Mouse (Mus musculus) ES-CJ7 (cell line): ENCODE measurements at regions not wholly inside any gene's neighbourhood (a gene's known extent, or its start where the extent isn't known, plus 50 kb on each side); places are given as distances from the start of the nearest gene placed in this dataset.
A peak's percentile ranks its signal among the peaks of the same experiment; 100 is the strongest.
"Not testable (repeated sequence)": the region's sequence is repeated elsewhere in the genome, so short reads cannot be mapped to it uniquely, and the experiment has no call there.

ENCODE experiments used
- DNase-seq: peaks from one replicate; pipeline ENCODE4 v3.0.0; 2011; ENCODE audit warnings: low read depth, low spot score

DNA sequence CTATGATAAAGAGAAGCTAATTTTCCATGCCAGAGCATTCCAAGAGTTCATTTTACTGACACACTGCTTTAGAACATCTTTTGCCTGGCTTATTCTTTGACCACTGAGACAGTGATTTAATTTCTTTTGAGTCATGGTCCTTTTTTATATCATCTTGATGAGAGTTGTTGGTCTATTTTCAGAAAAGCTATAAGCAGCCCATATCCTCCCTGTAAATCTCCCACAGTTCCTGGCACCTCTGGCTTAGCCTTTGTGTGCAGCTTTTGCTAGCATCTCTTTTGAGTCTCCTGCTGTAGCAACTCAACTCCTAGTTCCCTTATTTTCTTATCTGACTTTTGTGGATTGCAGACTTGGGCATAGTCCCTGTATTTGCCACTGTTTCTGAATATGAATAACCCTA is 207.5 kb upstream of the 4931417E11Rik start:
- no peak for DNase-seq

DNA sequence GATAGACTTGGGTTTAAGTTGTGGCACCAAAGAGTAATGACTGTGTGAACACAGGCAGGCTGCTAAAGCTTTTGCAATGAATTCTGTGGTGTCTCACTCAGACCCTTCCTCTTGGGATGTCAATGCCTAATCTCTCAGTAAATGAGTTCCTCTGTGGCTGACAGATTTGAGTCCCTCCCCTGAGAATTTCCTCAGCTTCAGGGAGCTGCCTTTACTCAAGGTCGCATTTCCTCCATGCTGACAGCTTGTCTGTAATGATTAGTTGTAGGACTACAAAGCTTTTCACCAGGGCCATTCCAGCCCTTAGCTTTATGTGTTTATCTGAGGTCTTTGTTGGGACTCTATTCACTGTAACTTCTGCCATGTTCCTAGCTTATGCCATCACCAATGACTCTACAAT is 199.9 kb upstream of the 4931417E11Rik start:
- no peak for DNase-seq

GRCm38 (mm10) chr6:73658988-73659387 is 189.5 kb upstream of the 4931417E11Rik start:
- DNase-seq: no peak

DNA sequence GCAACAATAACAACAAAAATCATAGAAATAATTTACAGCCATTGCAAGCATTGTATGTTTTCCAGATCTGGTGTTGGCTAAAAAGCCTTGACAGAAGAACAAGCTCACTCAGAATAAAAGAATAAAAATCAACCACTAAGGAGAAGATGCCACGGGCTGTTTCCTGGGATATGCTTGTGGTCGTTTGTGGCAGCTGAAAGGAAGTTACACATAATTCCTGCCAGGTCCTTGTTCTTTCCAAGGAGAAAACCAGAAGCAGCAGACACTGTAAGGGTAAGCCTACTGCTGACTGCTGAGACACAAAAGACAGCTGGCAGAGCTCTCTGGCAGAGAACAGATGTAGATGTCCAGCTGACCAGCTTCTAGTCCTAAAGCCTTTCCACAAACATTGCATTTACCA is 175.9 kb upstream of the 4931417E11Rik start:
- no peak for DNase-seq

GRCm38 (mm10) chr6:73644778-73645267 is 175.4 kb upstream of the 4931417E11Rik start:
- no peak for DNase-seq

DNA sequence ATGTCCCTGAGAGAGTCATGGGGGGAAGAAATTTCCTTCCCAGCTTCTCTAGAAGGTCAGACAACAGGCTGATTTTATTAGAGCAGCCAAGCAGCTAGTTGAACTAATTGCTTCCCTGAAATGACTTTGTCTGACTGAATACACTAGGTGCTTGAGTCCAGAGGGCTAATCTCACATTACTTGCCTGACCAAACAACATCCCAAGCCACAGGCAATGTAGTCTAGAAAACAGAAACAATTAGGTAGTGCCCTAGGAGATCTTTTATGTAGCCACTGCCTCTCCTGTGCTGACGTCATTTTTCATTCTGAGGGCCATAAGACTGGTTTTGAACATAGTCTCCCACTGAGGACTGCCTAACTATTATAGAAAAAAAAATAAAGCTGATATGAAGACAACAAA is 159.1 kb upstream of the 4931417E11Rik start:
- DNase-seq: no peak

DNA sequence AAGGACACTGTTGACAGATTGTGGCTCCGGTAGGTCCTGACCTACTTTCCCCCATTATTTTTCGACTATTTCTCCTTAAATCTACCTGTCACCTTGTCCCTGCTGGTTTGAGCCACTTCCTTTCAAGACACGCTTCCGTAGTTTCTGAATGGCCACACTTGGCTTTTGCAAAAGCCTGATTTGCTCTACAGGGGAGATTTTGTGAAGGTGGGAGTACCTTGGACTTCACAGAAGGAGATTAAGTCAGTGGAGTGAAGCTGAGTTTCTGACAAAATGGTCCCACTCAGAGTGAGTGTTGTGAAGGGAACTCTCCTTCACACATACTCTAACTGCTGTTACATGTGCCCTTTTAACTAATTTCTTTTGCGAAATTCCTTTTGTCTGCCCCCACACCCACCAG is 157.0 kb upstream of the 4931417E11Rik start:
- no peak for DNase-seq

DNA sequence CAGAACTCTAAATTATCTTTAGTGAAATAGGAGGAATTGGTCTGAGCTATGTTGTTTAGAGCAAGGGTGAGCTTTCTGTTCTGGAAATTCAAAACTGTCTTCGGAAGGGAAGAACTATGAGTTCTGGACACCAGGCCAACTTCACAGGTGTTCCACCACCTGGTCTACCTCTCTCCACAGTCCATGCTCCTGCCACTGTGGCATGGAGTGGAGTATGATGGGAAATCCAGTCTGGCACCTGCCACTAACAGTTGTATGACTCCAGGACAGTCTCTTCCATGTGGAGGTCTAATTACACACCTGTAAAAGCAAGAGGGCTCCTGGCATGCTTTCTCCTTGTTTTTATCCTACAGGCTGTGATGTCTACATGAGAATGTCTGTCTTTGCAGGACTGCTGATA is 154.7 kb upstream of the 4931417E11Rik start:
- no peak for DNase-seq

DNA sequence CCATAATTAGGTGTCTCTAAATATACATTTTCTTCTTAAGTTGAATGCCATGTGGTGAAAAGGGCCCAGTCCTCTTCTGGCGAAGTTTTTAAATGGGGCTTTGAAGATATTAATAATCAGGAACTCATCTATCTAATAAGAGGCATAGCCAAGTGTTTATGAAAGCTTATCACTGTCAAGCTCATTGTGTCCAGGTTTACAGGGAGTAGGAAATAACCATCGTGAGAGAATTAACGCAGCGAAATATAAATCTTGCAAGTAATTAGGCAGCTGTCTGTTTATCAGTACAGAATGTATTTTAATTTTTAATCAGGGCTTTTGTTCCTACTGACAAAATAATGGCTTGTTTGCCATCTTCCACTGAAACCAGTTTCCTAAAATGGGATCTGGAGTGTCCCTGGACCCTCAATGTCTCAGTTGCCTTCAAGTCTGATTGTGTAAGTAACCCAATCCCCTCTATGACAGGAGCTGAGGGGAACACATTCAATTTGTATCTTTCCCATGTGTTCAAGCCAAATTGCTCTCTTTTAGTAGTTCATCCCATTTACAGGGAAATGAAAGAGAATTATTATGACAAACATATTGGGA is 152.5 kb upstream of the 4931417E11Rik start:
- no peak for DNase-seq

- DNase-seq: no peak
Observed at GRCm38 (mm10) chr6:73612266-73612665, 142.8 kb upstream of the 4931417E11Rik start.

DNA sequence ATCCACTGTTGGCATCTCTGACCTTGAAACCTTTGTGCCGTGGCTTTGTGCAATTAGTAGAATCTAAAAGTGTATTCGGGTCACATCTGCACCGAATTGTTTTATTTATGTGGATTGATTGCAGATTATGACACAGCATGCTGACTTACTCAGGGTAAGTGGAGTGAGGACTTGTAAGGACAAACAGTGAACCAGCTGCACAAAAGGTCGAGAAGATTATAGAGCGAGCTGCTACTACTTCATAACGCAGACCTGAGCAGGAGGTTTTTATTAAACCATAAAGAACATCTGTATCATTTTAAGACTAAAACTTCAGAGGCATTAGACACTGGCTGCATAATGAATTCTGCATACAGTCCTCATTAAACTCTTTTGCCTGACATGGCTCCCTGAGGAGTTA is 142.4 kb upstream of the 4931417E11Rik start:
- DNase-seq: no peak

GRCm38 (mm10) chr6:73610048-73610624 is 140.7 kb upstream of the 4931417E11Rik start:
- DNase-seq: no peak

DNA sequence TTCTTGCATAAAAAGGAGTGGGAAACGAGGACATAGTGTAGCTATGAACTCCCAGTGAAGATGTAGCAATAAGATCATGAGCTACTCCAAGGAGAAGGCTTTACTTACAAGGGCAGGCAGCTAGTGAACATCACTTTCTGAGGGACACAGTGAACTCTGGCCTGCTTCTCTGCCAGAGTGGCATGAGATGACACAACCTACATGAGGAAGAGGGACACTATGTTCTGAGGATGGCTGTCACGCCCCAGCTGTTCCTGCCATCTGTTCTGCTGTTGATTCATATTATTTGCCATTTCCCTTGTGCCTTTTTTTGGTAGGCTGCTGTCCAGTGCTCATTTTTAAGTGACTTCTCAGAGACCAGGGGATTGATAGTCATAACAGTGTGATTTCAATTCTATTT is 118.2 kb upstream of the 4931417E11Rik start:
- DNase-seq: no peak

- no peak for DNase-seq
Observed at GRCm38 (mm10) chr6:73576708-73577107, 107.2 kb upstream of the 4931417E11Rik start.

DNA sequence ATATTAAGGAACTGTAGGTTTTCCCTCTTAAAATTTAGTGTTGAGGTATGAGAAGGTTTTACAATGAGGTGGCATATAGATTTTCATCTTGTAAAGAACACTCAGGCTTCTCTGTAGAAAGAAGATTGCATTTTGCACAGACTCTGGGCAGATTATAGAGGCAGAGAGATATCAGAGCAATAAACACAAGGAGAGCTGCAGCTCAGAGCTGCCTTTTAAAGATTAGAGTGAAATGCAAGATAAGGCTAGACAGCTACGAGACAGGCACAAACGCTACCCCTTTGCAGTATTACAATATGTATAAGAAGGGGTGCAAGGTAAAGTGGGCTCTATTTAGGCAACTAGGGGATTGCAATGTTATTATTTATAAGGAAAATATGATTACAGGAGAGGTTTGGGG is 90.5 kb upstream of the 4931417E11Rik start:
- DNase-seq: no peak

DNA sequence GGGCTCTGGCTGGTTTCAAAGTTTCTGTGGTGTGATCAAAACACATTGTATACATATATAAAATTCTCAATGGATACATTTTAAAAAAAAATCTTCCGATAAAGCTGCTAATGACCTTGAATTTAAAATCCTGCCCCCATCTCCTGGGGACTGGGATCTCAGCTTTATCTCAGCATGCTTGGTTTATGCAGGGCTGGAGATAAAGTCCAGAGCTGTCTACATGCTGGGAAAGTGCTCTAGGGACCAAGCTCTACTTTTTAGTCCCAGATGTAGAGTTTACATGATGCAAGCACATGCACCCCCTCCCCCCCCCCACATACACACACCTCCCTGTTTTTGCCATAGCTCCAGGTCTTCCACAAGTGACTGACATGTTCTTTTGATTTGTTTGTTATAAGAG is 61.1 kb upstream of the 4931417E11Rik start:
- DNase-seq: no peak

DNA sequence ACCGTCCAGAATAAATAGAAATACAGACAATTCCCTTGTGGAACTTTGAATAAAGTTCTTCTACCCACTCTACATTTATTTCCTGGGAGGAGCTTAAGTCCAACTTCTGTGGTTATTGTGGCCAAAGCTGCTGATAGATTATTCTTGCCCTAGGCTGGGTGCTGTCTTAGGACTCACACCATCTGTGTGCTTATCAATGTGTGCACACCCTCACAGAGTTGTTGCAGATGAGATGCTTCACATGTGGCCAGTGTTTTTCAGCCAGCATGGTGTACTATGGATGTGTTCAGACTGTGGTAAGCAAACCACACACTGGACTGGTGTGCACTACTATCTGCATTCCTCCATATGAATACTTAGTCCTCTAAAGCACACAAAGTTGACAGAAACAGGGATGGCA is 60.6 kb upstream of the 4931417E11Rik start:
- no peak for DNase-seq

DNA sequence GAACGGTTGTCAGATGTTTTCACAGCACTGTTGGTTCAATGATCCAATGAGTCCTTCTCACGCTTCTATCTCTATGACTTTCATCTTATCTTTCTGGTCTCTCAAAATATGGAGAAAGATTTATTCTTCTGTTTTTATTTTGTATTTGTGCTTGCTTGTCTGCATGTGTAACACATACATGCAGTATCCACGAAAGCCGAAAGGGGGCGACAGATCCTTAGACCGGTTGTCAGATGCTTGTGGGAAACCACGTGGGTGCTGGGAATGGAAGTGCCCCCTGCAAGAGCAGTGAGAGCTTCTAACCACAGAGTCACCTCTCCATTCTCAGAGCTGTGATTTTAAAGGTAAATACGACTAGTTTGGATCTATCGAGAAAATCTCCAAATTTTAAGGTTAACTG is 54.2 kb upstream of the 4931417E11Rik start:
- DNase-seq: peak; percentile 84

- not testable (repeated sequence) for DNase-seq
Observed at GRCm38 (mm10) chr6:73519894-73520293, 50.4 kb upstream of the 4931417E11Rik start.
